Mouse (Mus musculus) forebrain, postnatal 0 days (tissue): ENCODE measurements around the gene Mga. TPM values are rescaled to one million over a fixed set of nuclear protein-coding genes. Genes with fewer than 3 reads are reported as not detected.

ENCODE experiments used
- ATAC-seq: fragments of 200-750 bp; cut with Nextera tagmentation; 2 replicates; pipeline ENCODE4 v1.8.0; 2017; ENCODE audit warnings: mild to moderate bottlenecking, moderate library complexity
- DNase-seq: peaks from one replicate; pipeline ENCODE4 v3.0.0-alpha.2; 2015
- H3K27ac ChIP-seq: fragments of 300-500 bp; sonication (generic); 2 replicates; pipeline ENCODE4 v1.5.1; 2014; ENCODE audit warnings: low read depth, mild to moderate bottlenecking, antibody characterized with exemption, low read length, moderate library complexity, mixed read lengths
- H3K27me3 ChIP-seq: fragments of 300-500 bp; sonication (generic); 2 replicates; pipeline ENCODE4 v1.6.1; 2014; ENCODE audit warnings: mild to moderate bottlenecking, low read length, mixed read lengths; ENCODE audit not compliant: insufficient read depth
- H3K36me3 ChIP-seq: fragments of 300-500 bp; sonication (generic); 2 replicates; pipeline ENCODE4 v1.6.1; 2014; ENCODE audit warnings: mild to moderate bottlenecking, moderate library complexity; ENCODE audit not compliant: insufficient read depth
- H3K4me1 ChIP-seq: fragments of 300-500 bp; sonication (generic); 2 replicates; pipeline ENCODE4 v1.6.1; 2014; ENCODE audit warnings: antibody characterized with exemption; ENCODE audit not compliant: insufficient read depth
- H3K4me2 ChIP-seq: fragments of 300-500 bp; sonication (generic); 2 replicates; pipeline ENCODE4 v1.6.1; 2014; ENCODE audit warnings: low read depth, mild to moderate bottlenecking, moderate library complexity
- H3K4me3 ChIP-seq: fragments of 300-500 bp; sonication (generic); 2 replicates; pipeline ENCODE4 v1.5.1; 2014; ENCODE audit warnings: low read depth, low read length, mixed read lengths
- H3K9ac ChIP-seq: fragments of 300-500 bp; sonication (generic); 2 replicates; pipeline ENCODE4 v1.6.1; 2014; ENCODE audit warnings: mild to moderate bottlenecking
- H3K9me3 ChIP-seq: fragments of 300-500 bp; sonication (generic); 2 replicates; pipeline ENCODE4 v1.6.1; 2016; ENCODE audit warnings: low read length
- CTCF ChIP-seq: sonication (generic); IDR thresholded peaks from 2 replicates; pipeline ENCODE4 v1.5.1; 2016; ENCODE audit warnings: antibody characterized with exemption, control low read depth, low read depth
- WGBS: fragments of 180-500 bp; shearing (Covaris S2); extraction: QIAGEN DNeasy Blood & Tissue Kit; methylation state at CpG from one replicate; pipeline ENCODE4 v1.1.7; 2014; 5-methylcytosine and 5-hydroxymethylcytosine counted together
- polyA plus RNA-seq: library from polyadenylated mRNA; unstranded; fragments of >200 nt; fragmentation: Nextera tagmentation; extraction: Ambion mirVana; gene quantifications from 2 replicates; pipeline ENCODE4 v1.2.1, GENCODE M21; 2015
- total RNA-seq: library from RNA; depleted of rRNA; stranded (reverse); fragments of >200 nt; gene quantifications from 2 replicates; pipeline ENCODE4 v1.2.3, GENCODE M21; 2014

Mga gene
- total and polyA plus RNA-seq, 2 experiments from 2014 or later: 11.4 to 69.7 TPM

GRCm38 (mm10) chr2:119987441-119987840, 90.4 kb downstream of the Mga start:
- TF ChIP-seq CTCF: no peak
- Histone ChIP-seq H3K4me3 (no peak overlapping the region), H3K36me3 (no peaks in the 10 kb centered on the region), H3K9me3 (no peaks in the 10 kb centered on the region), H3K27me3 (no peaks in the 10 kb centered on the region), H3K4me1 (no peaks in the 10 kb centered on the region), H3K27ac (no peak overlapping the region), H3K4me2 (no peak overlapping the region), H3K9ac (no peak overlapping the region)
- 95% methylated on average over 2 of the region's 2 CpGs for WGBS
- no peak for DNase-seq
- ATAC-seq: no peak

- Histone ChIP-seq H3K4me1 (no peaks in the 10 kb centered on the region), H3K4me3 (no peak overlapping the region), H3K27me3 (no peaks in the 10 kb centered on the region), H3K36me3 (no peaks in the 10 kb centered on the region), H3K9ac (no peak overlapping the region), H3K27ac (no peak overlapping the region), H3K4me2 (no peak overlapping the region), H3K9me3 (no peaks in the 10 kb centered on the region)
- 95% methylated on average over 4 of the region's 4 CpGs for WGBS
- ATAC-seq (no peak), DNase-seq (no peak)
- no peak for TF ChIP-seq CTCF
Observed at GRCm38 (mm10) chr2:119988952-119989351, 91.9 kb downstream of the Mga start.

GRCm38 (mm10) chr2:119990881-119991280, 93.9 kb downstream of the Mga start:
- Histone ChIP-seq H3K9ac (no peak overlapping the region), H3K4me2 (no peak overlapping the region), H3K27ac (no peak overlapping the region), H3K27me3 (no peaks in the 10 kb centered on the region), H3K4me3 (no peak overlapping the region), H3K9me3 (no peaks in the 10 kb centered on the region), H3K36me3 (no peaks in the 10 kb centered on the region), H3K4me1 (no peaks in the 10 kb centered on the region)
- ATAC-seq (no peak), DNase-seq (no peak)
- TF ChIP-seq CTCF: no peak
- 85% methylated on average over 6 of the region's 6 CpGs for WGBS

DNA sequence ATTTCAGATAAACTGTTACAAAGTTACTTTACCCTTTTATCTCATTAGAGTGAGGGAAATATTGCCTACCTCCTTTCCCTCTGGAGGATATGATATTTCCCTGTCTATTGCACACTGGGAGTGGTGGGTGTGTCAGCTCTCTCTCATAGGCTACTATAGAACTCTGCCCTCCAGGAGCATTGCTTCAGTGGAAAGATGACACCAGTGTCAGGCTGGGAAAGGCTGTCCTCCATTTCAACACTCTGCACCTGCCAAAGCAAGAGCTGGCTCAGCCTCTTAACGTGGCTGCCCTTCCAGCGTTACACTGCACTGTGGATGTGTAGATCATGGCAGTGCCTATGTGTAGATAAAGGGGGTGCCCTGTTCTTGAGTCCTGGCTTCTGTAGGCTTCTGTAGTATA, 95.3 kb downstream of the Mga start:
- WGBS: 84% methylated on average over 2 of the region's 2 CpGs
- no peaks in the 10 kb centered on the region for H3K4me1 ChIP-seq
- H3K36me3 ChIP-seq: no peaks in the 10 kb centered on the region
- no peak overlapping the region for H3K4me2 ChIP-seq
- no peak overlapping the region for H3K9ac ChIP-seq
- DNase-seq (no peak), ATAC-seq (no peak)
- no peaks in the 10 kb centered on the region for H3K27me3 ChIP-seq
- TF ChIP-seq CTCF: no peak
- no peak overlapping the region for H3K27ac ChIP-seq
- no peaks in the 10 kb centered on the region for H3K9me3 ChIP-seq
- no peak overlapping the region for H3K4me3 ChIP-seq

- no peak for DNase-seq
- ATAC-seq: no peak
- Histone ChIP-seq H3K36me3 (no peaks in the 10 kb centered on the region; the same call in 1 of the 2 replicates), H3K9me3 (no peaks in the 10 kb centered on the region), H3K4me1 (no peaks in the 10 kb centered on the region), H3K4me3 (no peak overlapping the region), H3K27me3 (no peaks in the 10 kb centered on the region), H3K9ac (no peak overlapping the region), H3K4me2 (no peak overlapping the region), H3K27ac (no peak overlapping the region)
- WGBS: 59% methylated on average over 2 of the region's 2 CpGs
- TF ChIP-seq CTCF: no peak
Observed at GRCm38 (mm10) chr2:119993515-119993914, 96.5 kb downstream of the Mga start.

- H3K9me3 ChIP-seq: no peaks in the 10 kb centered on the region
- DNase-seq (no peak), ATAC-seq (no peak)
- H3K4me2 ChIP-seq: no peak overlapping the region
- H3K27me3 ChIP-seq: no peaks in the 10 kb centered on the region
- H3K4me1 ChIP-seq: no peaks in the 10 kb centered on the region
- WGBS: 89% methylated on average over 6 of the region's 6 CpGs
- TF ChIP-seq CTCF: no peak
- peaks cover 6% of the 10 kb centered on the region for H3K36me3 ChIP-seq
- no peak overlapping the region for H3K9ac ChIP-seq
- no peak overlapping the region for H3K4me3 ChIP-seq
- peak overlapping the region; percentile 4; the same call in 1 of the 2 replicates for H3K27ac ChIP-seq
Observed at GRCm38 (mm10) chr2:119994839-119995238, 97.8 kb downstream of the Mga start.

- H3K9ac ChIP-seq: no peak overlapping the region
Observed at GRCm38 (mm10) chr2:119995391-119996281, 98.6 kb downstream of the Mga start.

More at GRCm38 (mm10) chr2:119995391-119996281, 98.6 kb downstream of the Mga start:
- no peak for TF ChIP-seq CTCF
- Histone ChIP-seq H3K27ac (peak overlapping the region; percentile 46; the same call in 1 of the 2 replicates), H3K4me3 (no peak overlapping the region), H3K36me3 (peaks cover 6% of the 10 kb centered on the region), H3K4me2 (no peak overlapping the region), H3K27me3 (no peaks in the 10 kb centered on the region), H3K9me3 (no peaks in the 10 kb centered on the region), H3K4me1 (no peaks in the 10 kb centered on the region)
- 65% methylated on average over 9 of the region's 9 CpGs for WGBS
- DNase-seq (no peak), ATAC-seq (no peak)
